Mouse (Mus musculus) liver, embryonic 12.5 days (tissue): ENCODE measurements around the gene Gcgr. TPM values are rescaled to one million over a fixed set of nuclear protein-coding genes. Genes with fewer than 3 reads are reported as not detected.

Experiments used
- ATAC-seq: fragments of 200-750 bp; cut with Nextera tagmentation; 2 replicates; pipeline ENCODE4 v1.8.0; 2017; ENCODE audit warnings: moderate number of reproducible peaks, mild to moderate bottlenecking, moderate library complexity
- H3K27ac ChIP-seq: fragments of 300-500 bp; sonication (generic); 2 replicates; pipeline ENCODE4 v1.5.1; 2016; ENCODE audit warnings: mild to moderate bottlenecking
- H3K27me3 ChIP-seq: fragments of 300-500 bp; sonication (generic); replicated peaks from 2 replicates; pipeline ENCODE4 v1.6.1; 2016; ENCODE audit warnings: mild to moderate bottlenecking, moderate library complexity
- H3K36me3 ChIP-seq: fragments of 300-500 bp; sonication (generic); 2 replicates; pipeline ENCODE4 v1.6.1; 2016; ENCODE audit warnings: mild to moderate bottlenecking, moderate library complexity
- H3K4me1 ChIP-seq: fragments of 300-500 bp; sonication (generic); 2 replicates; pipeline ENCODE4 v1.6.1; 2016
- H3K4me2 ChIP-seq: fragments of 300-500 bp; sonication (generic); 2 replicates; pipeline ENCODE4 v1.6.1; 2016; ENCODE audit warnings: mild to moderate bottlenecking, moderate library complexity
- H3K4me3 ChIP-seq: fragments of 300-500 bp; sonication (generic); 2 replicates; pipeline ENCODE4 v1.5.1; 2016; ENCODE audit warnings: mild to moderate bottlenecking, moderate library complexity
- H3K9ac ChIP-seq: fragments of 300-500 bp; sonication (generic); 2 replicates; pipeline ENCODE4 v1.6.1; 2016; ENCODE audit warnings: mild to moderate bottlenecking, moderate library complexity
- H3K9me3 ChIP-seq: fragments of 300-500 bp; sonication (generic); replicated peaks from 2 replicates; pipeline ENCODE4 v1.6.1; 2016; ENCODE audit warnings: mild to moderate bottlenecking, moderate library complexity
- WGBS: fragments of 180-500 bp; shearing (Covaris S2); methylation state at CpG from one replicate; pipeline ENCODE4 v1.1.7; 2016; ENCODE audit not compliant: insufficient replicate concordance; 5-methylcytosine and 5-hydroxymethylcytosine counted together
- polyA plus RNA-seq: library from polyadenylated mRNA; unstranded; fragments of >200 nt; fragmentation: Nextera tagmentation; extraction: Ambion mirVana; gene quantifications from 2 replicates; pipeline ENCODE4 v1.2.1, GENCODE M21; 2016

Gcgr gene
- polyA plus RNA-seq, 1 experiment from 2014 or later = 9.6 TPM

GRCm38 (mm10) chr11:120574278-120574600 is 43.7 kb downstream of the Gcgr start:
- Histone ChIP-seq H3K4me3 (peak overlapping the region; percentile 93), H3K36me3 (peaks cover 51% of the 10 kb centered on the region), H3K9ac (peak overlapping the region; percentile 95), H3K27me3 (no peaks in the 10 kb centered on the region), H3K4me2 (peak overlapping the region; percentile 96), H3K27ac (peak overlapping the region; percentile 69), H3K4me1 (peaks cover 60% of the 10 kb centered on the region), H3K9me3 (no peaks in the 10 kb centered on the region)
- WGBS = 34% methylated on average over 5 of the region's 5 CpGs
- ATAC-seq = no peak

DNA sequence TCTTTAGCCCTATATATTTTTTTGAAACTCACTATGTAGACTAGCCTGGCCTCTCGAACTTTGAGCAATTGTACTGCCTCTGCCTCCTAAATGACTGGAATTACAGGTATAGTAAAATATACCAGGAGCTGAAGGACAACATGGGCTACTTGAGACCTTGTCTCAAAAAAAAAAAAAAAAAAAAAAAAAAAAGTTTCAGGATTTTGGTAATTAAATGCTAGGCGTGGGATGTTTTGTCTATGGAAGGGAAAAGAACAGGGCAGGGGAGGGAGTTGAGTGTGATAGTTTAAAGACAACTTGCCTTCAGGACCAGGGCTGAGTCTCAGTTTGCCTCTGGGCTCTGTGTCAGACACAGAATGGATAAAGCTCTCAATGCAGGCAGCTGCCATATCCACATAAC is 44.5 kb downstream of the Gcgr start:
- no peaks in the 10 kb centered on the region for H3K9me3 ChIP-seq
- H3K4me2 ChIP-seq = peak overlapping the region; percentile 96
- ATAC-seq = no peak
- H3K27me3 ChIP-seq = no peaks in the 10 kb centered on the region
- WGBS = 77% methylated on average over 2 of the region's 2 CpGs
- H3K4me1 ChIP-seq = peaks cover 66% of the 10 kb centered on the region
- H3K9ac ChIP-seq = no peak overlapping the region
- peaks cover 51% of the 10 kb centered on the region for H3K36me3 ChIP-seq
- peak overlapping the region; percentile 69; the same call in 1 of the 2 replicates for H3K27ac ChIP-seq
- 0 out of 2 replicates have a peak overlapping the region, but pooled peaks have one; percentile 93 for H3K4me3 ChIP-seq

DNA sequence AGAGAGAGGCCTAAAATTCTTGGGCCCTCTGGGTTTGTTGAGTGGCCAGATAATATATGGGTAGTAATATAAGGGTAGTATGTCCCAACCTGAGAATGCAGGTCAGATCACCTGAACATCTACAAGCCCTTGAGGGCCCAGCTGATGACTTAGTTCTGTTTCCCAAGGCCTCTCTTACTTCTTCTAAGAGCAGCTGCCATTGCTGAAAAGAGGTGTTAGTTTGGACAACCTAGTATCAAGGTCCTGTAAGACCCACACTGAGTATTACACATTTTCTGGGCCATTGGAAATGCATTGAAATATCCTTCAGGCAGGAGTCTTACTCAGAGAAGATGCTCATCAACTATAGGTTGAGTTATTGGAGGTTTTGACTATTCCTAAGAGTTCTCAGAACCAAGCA is 45.4 kb downstream of the Gcgr start:
- H3K27ac ChIP-seq = peak overlapping the region; percentile 67

DNA sequence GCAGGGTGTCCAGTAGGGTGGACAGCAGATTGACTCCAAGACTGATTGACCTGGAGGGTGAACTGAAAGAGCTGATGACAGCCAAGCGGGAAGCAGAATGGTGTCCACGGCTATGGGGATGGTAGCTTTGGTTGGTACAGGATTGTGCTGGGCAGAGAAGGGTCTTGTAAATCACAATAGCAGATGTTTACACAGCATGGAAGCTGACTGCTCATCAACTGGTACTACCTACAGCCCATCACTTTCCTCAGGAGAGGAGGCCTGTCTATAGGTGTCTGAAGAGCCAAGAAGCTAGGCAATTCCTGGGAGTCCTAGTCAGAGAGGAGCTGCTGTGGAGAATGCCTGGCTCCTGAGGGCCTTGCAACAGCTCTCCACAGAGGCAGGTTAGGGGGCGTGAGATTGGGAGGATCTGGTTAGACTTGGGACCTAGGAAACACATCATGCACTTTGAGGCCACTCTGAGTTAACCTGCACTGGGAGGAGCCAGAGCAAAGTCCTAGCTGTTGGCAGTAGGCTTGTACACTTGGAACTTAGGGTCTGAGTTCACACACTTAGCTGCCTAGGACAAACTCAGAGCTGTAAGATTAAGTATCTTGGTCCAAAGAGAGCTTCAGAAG is 46.0 kb downstream of the Gcgr start:
- H3K27ac ChIP-seq = peak overlapping the region; percentile 67
- H3K27me3 ChIP-seq = no peaks in the 10 kb centered on the region
- H3K4me1 ChIP-seq = peaks cover 60% of the 10 kb centered on the region
- H3K9ac ChIP-seq = no peak overlapping the region
- 80% methylated on average over 3 of the region's 3 CpGs for WGBS
- ATAC-seq = no peak
- no peak overlapping the region for H3K4me2 ChIP-seq
- no peak overlapping the region for H3K4me3 ChIP-seq
- H3K36me3 ChIP-seq = peaks cover 40% of the 10 kb centered on the region
- no peaks in the 10 kb centered on the region for H3K9me3 ChIP-seq

More for the DNA sequence above, 45.4 kb downstream of the Gcgr start:
- Histone ChIP-seq H3K4me1 (peaks cover 66% of the 10 kb centered on the region), H3K27me3 (no peaks in the 10 kb centered on the region), H3K9ac (no peak overlapping the region), H3K4me2 (no peak overlapping the region), H3K9me3 (no peaks in the 10 kb centered on the region), H3K36me3 (peaks cover 46% of the 10 kb centered on the region), H3K4me3 (no peak overlapping the region)
- ATAC-seq = no peak

GRCm38 (mm10) chr11:120577211-120578023 is 46.9 kb downstream of the Gcgr start:
- H3K27ac ChIP-seq = peak overlapping the region; percentile 67
- no peak overlapping the region for H3K4me2 ChIP-seq
- no peaks in the 10 kb centered on the region for H3K27me3 ChIP-seq
- H3K4me3 ChIP-seq = no peak overlapping the region
- peaks cover 40% of the 10 kb centered on the region for H3K36me3 ChIP-seq
- no peak overlapping the region for H3K9ac ChIP-seq
- H3K9me3 ChIP-seq = no peaks in the 10 kb centered on the region
- H3K4me1 ChIP-seq = peaks cover 60% of the 10 kb centered on the region
- WGBS = 79% methylated on average over 7 of the region's 7 CpGs
- ATAC-seq = no peak

- Histone ChIP-seq H3K9ac (no peak overlapping the region), H3K27me3 (no peaks in the 10 kb centered on the region), H3K4me3 (no peak overlapping the region), H3K36me3 (peaks cover 43% of the 10 kb centered on the region), H3K4me1 (peaks cover 62% of the 10 kb centered on the region), H3K27ac (peak overlapping the region; percentile 67), H3K4me2 (no peak overlapping the region), H3K9me3 (no peaks in the 10 kb centered on the region)
- ATAC-seq = no peak
- 79% methylated on average over 10 of the region's 10 CpGs for WGBS
Observed at GRCm38 (mm10) chr11:120578024-120578693, 47.7 kb downstream of the Gcgr start.

DNA sequence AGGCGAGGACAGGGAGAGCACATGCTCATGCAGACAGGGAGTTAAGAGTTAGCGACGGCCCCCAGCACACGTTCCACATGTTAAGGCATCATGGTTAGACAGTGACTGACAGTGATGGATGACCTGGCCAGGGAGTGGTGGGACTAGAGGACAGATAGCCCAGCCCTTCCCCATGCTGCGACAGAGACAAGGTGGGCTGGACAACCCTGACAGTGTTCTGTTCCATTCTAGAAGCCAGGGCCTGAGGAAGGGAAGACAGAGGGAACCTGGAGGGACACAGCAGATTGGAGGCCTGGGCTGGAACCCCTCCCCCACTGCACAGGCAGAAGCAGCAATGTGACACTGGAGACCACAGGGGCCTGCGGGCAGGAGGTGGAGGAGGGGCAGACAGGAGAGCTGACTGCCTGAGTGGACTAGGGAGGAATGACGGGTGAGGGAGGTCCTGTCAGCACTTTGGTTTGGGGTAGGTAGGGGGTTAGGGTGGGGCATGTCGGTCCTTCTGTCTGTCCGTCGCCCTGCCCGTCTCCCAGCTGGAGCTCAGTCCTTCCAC is 48.3 kb downstream of the Gcgr start:
- H3K9ac ChIP-seq = 0 out of 2 replicates have a peak overlapping the region, but pooled peaks have one; percentile 23
- H3K27me3 ChIP-seq = no peaks in the 10 kb centered on the region
- H3K4me1 ChIP-seq = peaks cover 62% of the 10 kb centered on the region
- H3K27ac ChIP-seq = peak overlapping the region; percentile 45; the same call in 1 of the 2 replicates
- ATAC-seq = no peak
- H3K4me2 ChIP-seq = 0 out of 2 replicates have a peak overlapping the region, but pooled peaks have one; percentile 98
- H3K36me3 ChIP-seq = peaks cover 49% of the 10 kb centered on the region
- H3K4me3 ChIP-seq = no peak overlapping the region
- no peaks in the 10 kb centered on the region for H3K9me3 ChIP-seq
- WGBS = 86% methylated on average over 10 of the region's 11 CpGs

- no peaks in the 10 kb centered on the region for H3K27me3 ChIP-seq
- no peak for ATAC-seq
- WGBS = 60% methylated on average over 15 of the region's 15 CpGs
- 0 out of 2 replicates have a peak overlapping the region, but pooled peaks have one; percentile 23 for H3K9ac ChIP-seq
- peak overlapping the region; percentile 93 for H3K27ac ChIP-seq
- H3K4me2 ChIP-seq = peak overlapping the region; percentile 98
- peaks cover 57% of the 10 kb centered on the region for H3K4me1 ChIP-seq
- H3K9me3 ChIP-seq = no peaks in the 10 kb centered on the region
- H3K4me3 ChIP-seq = peak overlapping the region; percentile 87
- H3K36me3 ChIP-seq = peaks cover 57% of the 10 kb centered on the region
Observed at GRCm38 (mm10) chr11:120579316-120580107, 49.0 kb downstream of the Gcgr start.

- ATAC-seq = no peak
- Histone ChIP-seq H3K27ac (peak overlapping the region; percentile 93), H3K9me3 (no peaks in the 10 kb centered on the region), H3K9ac (peak overlapping the region; percentile 89), H3K27me3 (no peaks in the 10 kb centered on the region), H3K4me2 (peak overlapping the region; percentile 98), H3K4me3 (peak overlapping the region; percentile 87), H3K36me3 (peaks cover 63% of the 10 kb centered on the region), H3K4me1 (peaks cover 52% of the 10 kb centered on the region)
- WGBS = 45% methylated on average over 7 of the region's 7 CpGs
Observed at GRCm38 (mm10) chr11:120580190-120580589, 49.7 kb downstream of the Gcgr start.

DNA sequence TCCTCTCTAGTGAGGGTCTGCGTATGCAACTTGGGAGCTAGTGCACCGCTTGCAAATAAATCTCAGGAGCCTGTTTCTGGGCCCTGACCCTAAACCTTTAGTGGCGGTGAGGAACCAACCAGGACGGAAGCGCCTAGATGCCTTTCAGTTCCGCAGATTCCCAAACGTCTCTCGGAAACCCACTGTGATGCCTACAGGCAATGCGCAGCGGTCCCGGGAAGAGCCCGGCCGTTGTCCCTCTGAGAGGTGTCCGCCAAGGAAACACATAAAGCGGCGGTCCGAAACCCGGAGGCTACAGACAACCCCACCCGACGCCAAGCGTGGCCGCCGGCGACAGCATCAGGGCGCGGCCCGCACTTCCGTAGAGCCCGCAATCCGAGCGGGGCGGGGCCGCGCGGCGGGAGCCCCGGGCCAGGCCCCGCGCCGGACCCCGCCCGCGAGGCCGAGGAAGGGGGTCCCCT is 50.4 kb downstream of the Gcgr start:
- Histone ChIP-seq H3K4me1 (peaks cover 48% of the 10 kb centered on the region), H3K4me3 (peak overlapping the region; percentile 87), H3K4me2 (peak overlapping the region; percentile 98), H3K27ac (peak overlapping the region; percentile 93), H3K36me3 (peaks cover 71% of the 10 kb centered on the region), H3K9ac (peak overlapping the region; percentile 89), H3K9me3 (no peaks in the 10 kb centered on the region), H3K27me3 (no peaks in the 10 kb centered on the region)
- peak; percentile 68 for ATAC-seq
- WGBS = under 1% methylated on average over 43 of the region's 44 CpGs
